Mouse (Mus musculus): ENCODE data around the gene Amdhd2.

DNA sequence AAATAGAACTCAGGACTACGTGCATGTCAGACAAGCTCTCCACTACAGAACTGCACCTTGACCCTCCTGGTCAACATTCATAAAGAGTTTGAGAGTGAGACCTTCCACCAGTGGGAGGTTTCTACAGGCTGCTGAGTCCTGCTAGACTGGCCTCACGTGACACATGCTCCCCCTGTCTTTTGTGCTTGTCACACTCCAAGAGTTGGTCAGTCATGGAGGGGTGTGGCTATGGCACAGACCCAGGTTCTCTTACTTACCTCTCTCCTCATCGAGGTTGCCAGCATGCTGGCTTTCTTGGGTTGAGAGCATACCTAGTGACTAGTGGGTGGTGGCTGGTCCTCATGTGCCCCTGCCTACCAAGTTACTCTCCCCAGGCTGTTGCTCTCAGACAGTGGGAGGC is 9.1 kb downstream of the Amdhd2 start:
- no peak for TF ChIP-seq CTCF (IDR thresholded peaks at IDR 0.05; ENCODE audit: borderline replicate concordance, insufficient read depth, low read length)
- TF ChIP-seq POLR2A (IDR thresholded peaks at IDR 0.05; ENCODE audit: low read depth, low read length): no peak
